Mouse (Mus musculus): ENCODE measurements around the gene Tmem79.

DNA sequence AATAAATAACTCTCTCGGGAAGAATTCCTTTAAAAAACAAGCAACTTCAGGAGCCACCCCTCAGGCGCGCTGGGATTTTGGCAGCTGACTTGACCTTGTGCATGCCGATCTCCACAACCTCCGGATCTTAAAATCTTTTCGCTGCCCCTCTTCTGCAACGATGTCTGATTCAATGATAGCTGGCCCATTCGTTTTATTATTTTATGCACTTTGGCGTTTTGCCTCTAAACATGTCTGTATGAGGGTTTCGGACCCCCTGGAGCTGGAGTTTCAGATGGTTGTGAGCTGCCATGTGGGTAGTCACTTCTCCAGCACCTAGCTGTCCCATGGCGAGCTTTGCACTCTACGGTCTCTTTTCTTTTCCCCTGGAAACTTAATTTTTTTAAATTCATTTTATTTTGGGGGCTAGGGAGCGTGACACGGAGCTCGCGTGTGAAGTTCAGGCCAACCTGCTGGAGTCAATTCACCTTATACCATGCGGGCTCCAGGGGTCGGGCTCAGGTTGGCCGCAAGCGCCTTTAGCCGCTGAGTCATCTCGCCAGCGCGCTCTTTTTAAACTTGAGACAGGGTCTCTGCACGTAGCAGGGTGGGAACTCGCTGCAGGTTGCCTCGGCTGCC lies 403 bp downstream of the Tmem79 start:
- no peak for TF ChIP-seq POLR2A (IDR thresholded peaks at IDR 0.05; ENCODE audit: insufficient read depth, low read depth, low read length)
- TF ChIP-seq CTCF (IDR thresholded peaks at IDR 0.05; ENCODE audit: insufficient read depth, low read depth, low read length) = no peak

Measured in olfactory bulb, adult 2 months (tissue).